ENCODE assay signal across 12 mouse cellular contexts in genomic region chr5:31709389-31709788, GRCm38 (mm10). TPM values are rescaled to one million over a fixed set of nuclear protein-coding genes. Genes with fewer than 3 reads are reported as not detected.
DNase-seq lines count a peak whose midpoint lies in the region; ATAC-seq lines count a peak whose summit lies in the region.
"Had no signal": no experiment of that assay in that cellular context is flagged by ENCODE, and none has a peak within 500 bp of the region (broad histone marks: within the 10 kb centered on the region; RNA-seq: fewer than 3 reads in every experiment).

No protein-coding gene starts in this region.

- no peaks in the 10 kb centered on the region for H3K36me3 ChIP-seq in neural tube, embryonic 15.5 days
- H3K36me3 ChIP-seq: hindbrain, embryonic 12.5 days had no signal

- H3K9me3 ChIP-seq in neural tube, embryonic 15.5 days (replicated peaks): no peaks in the 10 kb centered on the region
- H3K9me3 ChIP-seq: forebrain, embryonic 10.5 days; hindbrain, embryonic 12.5 days; liver, embryonic 13.5 days had no signal

- no peaks in the 10 kb centered on the region for H3K4me1 ChIP-seq in neural tube, embryonic 15.5 days
- H3K4me1 ChIP-seq: forebrain, embryonic 10.5 days; hindbrain, embryonic 12.5 days had no signal

- no peaks in the 10 kb centered on the region for H3K27me3 ChIP-seq in neural tube, embryonic 15.5 days (replicated peaks)
- H3K27me3 ChIP-seq: hindbrain, embryonic 12.5 days; liver, embryonic 13.5 days had no signal

- peak; percentile 5 for DNase-seq in left cerebral cortex, postnatal 4 days
- DNase-seq in left cerebral cortex, adult 8-10 months (ENCODE audit: low spot score in 2 of 2): no peak
- DNase-seq in CD4-positive helper T cell, adult 2 months (ENCODE audit: low read depth, low spot score): peak; percentile 34
- DNase-seq in NIH3T3 (ENCODE audit: low read depth): peak; percentile 45
- DNase-seq in embryo, embryonic 10.5 days (ENCODE audit: low spot score): no peak
- DNase-seq: cerebellum, postnatal 36 days; heart, adult 18-20 months; liver, embryonic 13.5 days had no signal

- peak; percentile 33; the same call in 1 of the 2 replicates for ATAC-seq in neutrophil, adult 5-6 weeks (ENCODE audit: extremely low read depth, insufficient number of reproducible peaks, low FRiP score, poor library complexity, severe bottlenecking)
- no peak for ATAC-seq in neural tube, embryonic 15.5 days (ENCODE audit: low FRiP score)

- intact Hi-C loops in left cerebral cortex, postnatal 4 days (cut with DNase I): no loop called here

- H3K9ac ChIP-seq in neural tube, embryonic 15.5 days (replicated peaks): no peak overlapping the region
- H3K9ac ChIP-seq: hindbrain, embryonic 12.5 days; liver, embryonic 13.5 days had no signal

- no peak overlapping the region for H3K27ac ChIP-seq in neural tube, embryonic 15.5 days (replicated peaks)
- H3K27ac ChIP-seq: forebrain, embryonic 10.5 days; hindbrain, embryonic 12.5 days; liver, embryonic 13.5 days had no signal

- H3K4me3 ChIP-seq in neural tube, embryonic 15.5 days (replicated peaks): no peak overlapping the region
- H3K4me3 ChIP-seq: forebrain, embryonic 10.5 days; hindbrain, embryonic 12.5 days; liver, embryonic 13.5 days had no signal

- 83% methylated on average over 1 of the region's 1 CpGs for WGBS in neural tube, embryonic 15.5 days

- H3K4me2 ChIP-seq in neural tube, embryonic 15.5 days: no peak overlapping the region
- H3K4me2 ChIP-seq: hindbrain, embryonic 12.5 days; liver, embryonic 13.5 days had no signal

RNA-seq across cellular contexts. Expression of gene Babam2, which starts 11.9 kb away (rescaled TPM):
- 10 to 100 TPM; 38.1 to 39.1 TPM for total RNA-seq in left cerebral cortex, postnatal 4 days (2021)
- total RNA-seq in left cerebral cortex, adult 8-10 months (2022): 10 to 100 TPM; 43.3 to 54.7 (median 48.8) TPM
- 43.1 and 51.3 TPM in 2 replicates for total RNA-seq in neutrophil, adult 5-6 weeks (2017)
- 54.8 and 61.8 TPM in 2 replicates for polyA plus RNA-seq in neural tube, embryonic 15.5 days (2015; fragmentation: Nextera tagmentation; extraction: Ambion mirVana)

RNA-seq across cellular contexts. Expression of gene Rbks, which starts 12.0 kb away (rescaled TPM):
- 1 to 10 TPM; 1.4 to 2.0 TPM for total RNA-seq in left cerebral cortex, postnatal 4 days (2021)
- 1 to 10 TPM; 4.1 to 5.8 (median 5.2) TPM for total RNA-seq in left cerebral cortex, adult 8-10 months (2022)
- 3.6 and 7.2 TPM in 2 replicates for total RNA-seq in neutrophil, adult 5-6 weeks (2017)
- polyA plus RNA-seq in neural tube, embryonic 15.5 days (2015; fragmentation: Nextera tagmentation; extraction: Ambion mirVana): 2.3 and 4.9 TPM in 2 replicates

Comparison
In these comparisons a context has a peak if more than half of its experiments do, and no peak if none do; other contexts are left out.
1. DNase-seq: peak in left cerebral cortex, postnatal 4 days (single experiment), CD4-positive helper T cell, adult 2 months (single experiment) and NIH3T3 (single experiment); none in left cerebral cortex, adult 8-10 months (0 of 2) and embryo, embryonic 10.5 days (single experiment).